9 mouse cellular contexts compared by ENCODE assay signal in the genomic region with DNA sequence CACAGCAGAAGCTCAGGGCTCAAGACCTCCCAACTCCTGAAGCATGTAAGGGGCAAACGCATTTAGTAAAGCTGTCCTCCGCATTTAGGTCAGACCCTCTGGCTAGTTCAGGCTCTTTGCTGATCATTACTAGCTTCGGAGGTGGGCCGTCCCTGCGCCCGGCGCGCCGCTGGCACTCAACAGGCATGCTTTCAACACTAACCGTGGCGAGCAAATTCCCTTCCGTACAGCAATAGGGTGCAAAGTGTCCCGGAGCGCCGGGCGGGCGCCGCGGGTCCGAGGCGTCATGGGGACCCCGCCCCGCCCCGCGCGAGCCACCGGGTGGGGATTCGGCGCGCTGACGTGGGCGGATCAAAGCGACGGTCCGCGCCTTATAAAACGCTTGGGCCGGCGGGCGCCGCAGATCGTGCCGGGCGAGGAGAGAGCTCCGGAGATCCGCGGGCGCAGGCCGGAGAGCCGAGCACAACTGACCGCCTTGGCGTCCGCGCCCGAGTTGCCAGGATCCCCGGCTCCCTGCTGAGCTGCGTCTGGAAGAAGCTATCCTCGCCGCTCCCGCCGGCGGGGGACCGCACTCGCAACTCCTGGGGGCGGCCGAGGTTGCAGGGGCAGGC. TPM values are rescaled to one million over a fixed set of nuclear protein-coding genes. Genes with fewer than 3 reads are reported as not detected.
DNase-seq lines count a peak whose midpoint lies in the region; ATAC-seq and TF ChIP-seq lines count a peak whose summit lies in the region.
"Had no signal": no experiment of that assay in that cellular context is flagged by ENCODE, and none has a peak within 500 bp of the region (broad histone marks: within the 10 kb centered on the region; RNA-seq: fewer than 3 reads in every experiment).

A gene (plus strand): TSS at position 402 of the 611 bp plus-strand sequence.

- H3K9ac ChIP-seq in forebrain, postnatal 0 days = peak within 1 kb of the TSS; percentile 40
- peak within 1 kb of the TSS; percentile 61 for H3K9ac ChIP-seq in hindbrain, embryonic 16.5 days (ENCODE audit: low read depth, low read length)
- H3K9ac ChIP-seq in lung, embryonic 14.5 days = peak within 1 kb of the TSS; percentile 72

- peaks cover 17% of the 10 kb centered on the region for H3K4me1 ChIP-seq in forebrain, postnatal 0 days (ENCODE audit: insufficient read depth)
- H3K4me1 ChIP-seq in hindbrain, embryonic 16.5 days (ENCODE audit: control insufficient read depth, insufficient read depth, low read depth, low read length) = peaks cover 44% of the 10 kb centered on the region
- no peaks in the 10 kb centered on the region; the same call in 1 of the 2 replicates for H3K4me1 ChIP-seq in lung, embryonic 14.5 days (ENCODE audit: insufficient read depth)
- peaks cover 32% of the 10 kb centered on the region for H3K4me1 ChIP-seq in small intestine, adult 2 months (ENCODE audit: control insufficient read depth, insufficient read depth, insufficient read length, low read length)

- H3K9me3 ChIP-seq in forebrain, postnatal 0 days (ENCODE audit: low read length) = no peaks in the 10 kb centered on the region
- H3K9me3 ChIP-seq in hindbrain, embryonic 16.5 days (ENCODE audit: control insufficient read depth, low read length) = no peaks in the 10 kb centered on the region
- no peaks in the 10 kb centered on the region for H3K9me3 ChIP-seq in lung, embryonic 14.5 days (ENCODE audit: low read depth, low read length)

- ATAC-seq in cerebellum, adult (ENCODE audit: insufficient number of reproducible peaks, low FRiP score, low TSS enrichment) = no peak
- no peak for ATAC-seq in forebrain, postnatal 0 days
- no peak for ATAC-seq in hindbrain, embryonic 16.5 days
- no peak; the same call in 1 of the 2 replicates for ATAC-seq in lung, embryonic 14.5 days (ENCODE audit: insufficient read depth)

- H3K36me3 ChIP-seq in forebrain, postnatal 0 days (ENCODE audit: insufficient read depth) = no peaks in the 10 kb centered on the region
- H3K36me3 ChIP-seq in hindbrain, embryonic 16.5 days (ENCODE audit: control insufficient read depth, insufficient read depth, low read length) = no peaks in the 10 kb centered on the region
- H3K36me3 ChIP-seq in lung, embryonic 14.5 days (ENCODE audit: insufficient read depth) = 0 out of 2 replicates have a peak, but pooled peaks cover 4% of the 10 kb centered on the region
- H3K36me3 ChIP-seq in small intestine, adult 2 months (ENCODE audit: control insufficient read depth, insufficient read depth, low read length) = no peaks in the 10 kb centered on the region

- H3K4me3 ChIP-seq in forebrain, postnatal 0 days (ENCODE audit: low read depth, low read length) = peak within 1 kb of the TSS; percentile 44
- H3K4me3 ChIP-seq in hindbrain, embryonic 16.5 days (ENCODE audit: low read length) = peak within 1 kb of the TSS; percentile 50
- H3K4me3 ChIP-seq in lung, embryonic 14.5 days (ENCODE audit: low read depth, low read length) = peak within 1 kb of the TSS; percentile 65
- H3K4me3 ChIP-seq in small intestine, adult 2 months (ENCODE audit: low read depth, low read length) = peak within 1 kb of the TSS; percentile 63

- WGBS in forebrain, postnatal 0 days = under 1% methylated on average over 66 of the region's 66 CpGs
- under 1% methylated on average over 66 of the region's 66 CpGs for WGBS in hindbrain, embryonic 16.5 days
- under 1% methylated on average over 66 of the region's 66 CpGs for WGBS in lung, embryonic 14.5 days
- WGBS in small intestine, adult 2 months = under 1% methylated on average over 66 of the region's 66 CpGs

- DNase-seq in cerebellum, postnatal 25 days = peak; percentile 48 to 72
- DNase-seq in ZHBTc4 (ENCODE audit: low read depth, low spot score) = peak; percentile 48
- DNase-seq in forebrain, postnatal 0 days = peak; percentile 25
- peak; percentile 79 for DNase-seq in lung, embryonic 14.5 days
- no peak for DNase-seq in frontal cortex, postnatal 14 days (ENCODE audit: low spot score in 2 of 2)

- no peak for TF ChIP-seq POLR2A in small intestine, adult 2 months (IDR thresholded peaks at IDR 0.05; ENCODE audit: low read depth, low read length)

- TF ChIP-seq CTCF in forebrain, postnatal 0 days (IDR thresholded peaks at IDR 0.05; ENCODE audit: low read depth) = no peak
- no peak for TF ChIP-seq CTCF in lung, embryonic 14.5 days (IDR thresholded peaks at IDR 0.05; ENCODE audit: low read depth)
- no peak for TF ChIP-seq CTCF in small intestine, adult 2 months (IDR thresholded peaks at IDR 0.05; ENCODE audit: extremely low read depth, insufficient read length, insufficient replicate concordance, low read depth, low read length)

- peak within 1 kb of the TSS; percentile 93 for H3K4me2 ChIP-seq in forebrain, postnatal 0 days (ENCODE audit: low read depth)
- H3K4me2 ChIP-seq in hindbrain, embryonic 16.5 days (ENCODE audit: low read length) = peak within 1 kb of the TSS; percentile 98
- H3K4me2 ChIP-seq in lung, embryonic 14.5 days = peak within 1 kb of the TSS; percentile 96

- H3K27ac ChIP-seq in forebrain, postnatal 0 days (ENCODE audit: low read depth, low read length) = no peak within 1 kb of the TSS
- no peak within 1 kb of the TSS for H3K27ac ChIP-seq in hindbrain, embryonic 16.5 days (ENCODE audit: low read depth, low read length)
- peak within 1 kb of the TSS; percentile 30; the same call in 1 of the 2 replicates for H3K27ac ChIP-seq in lung, embryonic 14.5 days (ENCODE audit: low read depth)
- H3K27ac ChIP-seq in small intestine, adult 2 months (ENCODE audit: insufficient read depth, low read depth, low read length) = no peak within 1 kb of the TSS
- H3K27ac ChIP-seq: macrophage had no signal

- peaks cover 53% of the 10 kb centered on the region for H3K27me3 ChIP-seq in forebrain, postnatal 0 days (ENCODE audit: insufficient read depth, low read length)
- peaks cover 69% of the 10 kb centered on the region for H3K27me3 ChIP-seq in hindbrain, embryonic 16.5 days (replicated peaks; ENCODE audit: control insufficient read depth, insufficient read depth, low read length)
- H3K27me3 ChIP-seq in lung, embryonic 14.5 days (ENCODE audit: insufficient read depth, low read length) = peaks cover 40% of the 10 kb centered on the region
- H3K27me3 ChIP-seq in small intestine, adult 2 months (ENCODE audit: control insufficient read depth, insufficient read depth, low read length) = peaks cover 59% of the 10 kb centered on the region

RNA-seq across cellular contexts. Expression of the gene that starts here (rescaled TPM):
- 3.3 and 4.6 TPM in 2 replicates for total RNA-seq in forebrain, postnatal 0 days (2014; rRNA removed)
- polyA plus RNA-seq in forebrain, postnatal 0 days (2015; fragmentation: Nextera tagmentation; extraction: Ambion mirVana) = 0.86 and 1.1 TPM in 2 replicates
- polyA plus RNA-seq in hindbrain, embryonic 16.5 days (2015; fragmentation: Nextera tagmentation; extraction: Ambion mirVana) = 1.4 and 2.7 TPM in 2 replicates
- polyA plus RNA-seq in lung, embryonic 14.5 days (2014; fragmentation: Nextera tagmentation; extraction: Ambion mirVana) = 21.4 and 21.5 TPM in 2 replicates
- polyA plus RNA-seq in small intestine, adult 2 months (2012; rRNA removed) = 2.8 and 18.6 TPM in 2 replicates
- polyA plus RNA-seq: macrophage had no signal

Comparison
In these comparisons a context has a peak if more than half of its experiments do, and no peak if none do; other contexts are left out.
1. DNase-seq: peak in cerebellum, postnatal 25 days (2 of 2), ZHBTc4 (single experiment), forebrain, postnatal 0 days (single experiment) and lung, embryonic 14.5 days (single experiment); none in frontal cortex, postnatal 14 days (0 of 2).
2. Peak in every context shown above with its lines, with median percentiles within 50 percentile points of each other: H3K4me2 ChIP-seq, H3K4me3 ChIP-seq and H3K9ac ChIP-seq.